Mouse (Mus musculus) CH12.LX (cell line): ENCODE results near the gene Chchd4. TPM values are rescaled to one million over a fixed set of nuclear protein-coding genes. Genes with fewer than 3 reads are reported as not detected.

ENCODE experiments used
- DNase-seq: peaks from one replicate; pipeline ENCODE4 v3.0.0-alpha.2; 2013; ENCODE audit errors: extremely low read depth
- H3K27ac ChIP-seq: 2 replicates; pipeline ENCODE4 v1.5.1; 2012; ENCODE audit warnings: low read depth, mild to moderate bottlenecking, control low read depth, moderate library complexity; ENCODE audit not compliant: insufficient read depth
- H3K27me3 ChIP-seq: replicated peaks from 2 replicates; pipeline ENCODE3; 2012; ENCODE audit warnings: inconsistent platforms
- H3K36me3 ChIP-seq, 2 experiments: replicated peaks in 1 of 2; 2 replicates each; pipeline versions ENCODE3 to v1.6.1; 2012; ENCODE audit warnings: inconsistent platforms in 1 of 2, low read length in 1 of 2, mild to moderate bottlenecking in 1 of 2, mixed read lengths in 1 of 2, moderate library complexity in 1 of 2; ENCODE audit not compliant: control insufficient read depth in 1 of 2, insufficient read depth in 1 of 2
- H3K4me1 ChIP-seq, 2 experiments: 2 replicates each; pipeline ENCODE4 v1.6.1; 2012; ENCODE audit warnings: inconsistent platforms in 1 of 2, moderate library complexity in 1 of 2; ENCODE audit not compliant: insufficient read depth in 2 of 2, control insufficient read depth in 1 of 2
- H3K4me2 ChIP-seq: 2 replicates; pipeline ENCODE4 v1.6.1; 2012; ENCODE audit warnings: low read depth, mild to moderate bottlenecking, control low read depth; ENCODE audit not compliant: poor library complexity, insufficient read depth, severe bottlenecking
- H3K4me3 ChIP-seq, 3 experiments: fragments of 150-350 bp in 1 of 3; sonication (generic) in 1 of 3; replicated peaks in 1 of 3; 2 replicates each; pipeline versions ENCODE3 to v1.5.1; 2011 to 2012; ENCODE audit warnings: low read depth in 2 of 3, low read length in 2 of 3, mild to moderate bottlenecking in 2 of 3, moderate library complexity in 2 of 3, control low read depth in 1 of 3, improper control_type of control experiment in 1 of 3, inconsistent platforms in 1 of 3, mixed read lengths in 1 of 3; ENCODE audit not compliant: poor library complexity in 1 of 3
- H3K79me2 ChIP-seq: replicated peaks from 2 replicates; pipeline ENCODE4 v1.6.1; 2012; ENCODE audit warnings: mild to moderate bottlenecking, moderate library complexity; ENCODE audit not compliant: control insufficient read depth, poor library complexity, insufficient read depth, severe bottlenecking; ENCODE audit errors: extremely low read depth
- H3K9ac ChIP-seq: 2 replicates; pipeline ENCODE4 v1.6.1; 2012; ENCODE audit warnings: low read depth, mild to moderate bottlenecking, control low read depth, moderate library complexity; ENCODE audit not compliant: insufficient read depth
- H3K9me3 ChIP-seq: replicated peaks from 2 replicates; pipeline ENCODE3; 2012; ENCODE audit warnings: low read length, inconsistent platforms, mixed read lengths
- CHD1 ChIP-seq: IDR thresholded peaks from 2 replicates; pipeline ENCODE4 v1.6.1; 2012; ENCODE audit warnings: low read depth, low read length, improper control_type of control experiment, inconsistent platforms
- CTCF ChIP-seq, 2 experiments: IDR thresholded peaks in 1 of 2; conservative IDR thresholded peaks in 1 of 2; 2 replicates each; pipeline ENCODE4 v1.5.1; 2011 to 2012; ENCODE audit warnings: low read depth in 2 of 2, low read length in 2 of 2, improper control_type of control experiment in 1 of 2, inconsistent platforms in 1 of 2, mild to moderate bottlenecking in 1 of 2, moderate library complexity in 1 of 2
- E2F4 ChIP-seq: IDR thresholded peaks from 2 replicates; pipeline ENCODE4 v1.6.1; 2011; ENCODE audit warnings: low read depth, low read length, improper control_type of control experiment; ENCODE audit not compliant: insufficient replicate concordance
- EP300 ChIP-seq: IDR thresholded peaks from 2 replicates; pipeline ENCODE4 v1.6.1; 2011; ENCODE audit warnings: low read length, improper control_type of control experiment
- ETS1 ChIP-seq: conservative IDR thresholded peaks from 2 replicates; pipeline ENCODE4 v1.6.1; 2012; ENCODE audit warnings: low read depth, mild to moderate bottlenecking, inconsistent platforms, low read length, improper control_type of control experiment, moderate library complexity
- GABPA ChIP-seq: IDR thresholded peaks from 2 replicates; pipeline ENCODE4 v1.6.1; 2012; ENCODE audit warnings: low read depth, low read length, improper control_type of control experiment, inconsistent platforms; ENCODE audit not compliant: insufficient replicate concordance
- KAT2A ChIP-seq: IDR thresholded peaks from 2 replicates; pipeline ENCODE4 v1.6.1; 2012; ENCODE audit warnings: low read length, improper control_type of control experiment, inconsistent platforms; ENCODE audit not compliant: insufficient replicate concordance
- MAFK ChIP-seq: IDR thresholded peaks from 2 replicates; pipeline ENCODE4 v1.6.1; 2011; ENCODE audit warnings: low read length, improper control_type of control experiment; ENCODE audit not compliant: insufficient replicate concordance
- MAX ChIP-seq: IDR thresholded peaks from 2 replicates; pipeline ENCODE4 v1.6.1; 2011; ENCODE audit warnings: low read length, improper control_type of control experiment
- MAZ ChIP-seq: IDR thresholded peaks from 2 replicates; pipeline ENCODE4 v1.6.1; 2012; ENCODE audit warnings: low read depth, mild to moderate bottlenecking, inconsistent platforms, low read length, improper control_type of control experiment, moderate library complexity
- MEF2A ChIP-seq: IDR thresholded peaks from 2 replicates; pipeline ENCODE4 v1.6.1; 2014; ENCODE audit warnings: low read depth, mild to moderate bottlenecking, inconsistent platforms, low read length, improper control_type of control experiment, borderline replicate concordance
- MXI1 ChIP-seq: IDR thresholded peaks from 2 replicates; pipeline ENCODE4 v1.6.1; 2011; ENCODE audit warnings: mild to moderate bottlenecking, low read depth, low read length, improper control_type of control experiment
- MYC ChIP-seq: IDR thresholded peaks from 2 replicates; pipeline ENCODE4 v1.6.1; 2011; ENCODE audit warnings: low read depth, mild to moderate bottlenecking, improper control_type of control experiment, low read length
- PAX5 ChIP-seq: IDR thresholded peaks from 2 replicates; pipeline ENCODE4 v1.6.1; 2012; ENCODE audit warnings: low read length, inconsistent platforms, mixed read lengths
- POLR2A ChIP-seq: IDR thresholded peaks from 2 replicates; pipeline ENCODE4 v1.6.1; 2011; ENCODE audit warnings: low read depth, mild to moderate bottlenecking, improper control_type of control experiment, low read length
- RAD21 ChIP-seq: IDR thresholded peaks from 2 replicates; pipeline ENCODE4 v1.6.1; 2011; ENCODE audit warnings: low read depth, mild to moderate bottlenecking, low read length, improper control_type of control experiment, moderate library complexity
- TBP ChIP-seq: conservative IDR thresholded peaks from 2 replicates; pipeline ENCODE4 v1.6.1; 2011; ENCODE audit warnings: low read depth, low read length, improper control_type of control experiment
- USF1 ChIP-seq: IDR thresholded peaks from 2 replicates; pipeline ENCODE4 v1.6.1; 2014; ENCODE audit warnings: low read depth, mild to moderate bottlenecking, inconsistent platforms, low read length, improper control_type of control experiment
- ZC3H11A ChIP-seq: IDR thresholded peaks from 2 replicates; pipeline ENCODE4 v1.6.1; 2012; ENCODE audit warnings: low read depth, mild to moderate bottlenecking, inconsistent platforms, low read length, improper control_type of control experiment
- ZKSCAN1 ChIP-seq: IDR thresholded peaks from 2 replicates; pipeline ENCODE4 v1.6.1; 2012; ENCODE audit warnings: low read depth, inconsistent platforms, low read length, improper control_type of control experiment, borderline replicate concordance
- ZMIZ1 ChIP-seq: IDR thresholded peaks from 2 replicates; pipeline ENCODE4 v1.6.1; 2012; ENCODE audit warnings: low read depth, mild to moderate bottlenecking, inconsistent platforms, low read length, improper control_type of control experiment
- dilution Hi-C: fragments of 300-500 bp; cut with MboI; formaldehyde crosslinking; loops from 2 replicates; pipeline ENCODE4 v1.14.3; 2020; ENCODE audit warnings: low sequenced_read_pairs; ENCODE audit not compliant: extremely low pct_unique_long_range_greater_than_20kb, extremely low pct_ligation_motif_present
- in situ Hi-C: fragments of 300-500 bp; cut with MboI; formaldehyde crosslinking; loops from 3 replicates; pipeline ENCODE4 v1.14.3; 2019; ENCODE audit warnings: low sequenced_read_pairs, low pct_ligation_motif_present, low pct_unique_long_range_greater_than_20kb, mixed read lengths
- polyA plus RNA-seq: library from polyadenylated mRNA; unstranded; fragments of >175 nt; gene quantifications from 2 replicates; pipeline ENCODE4 v1.2.1, GENCODE M21; 2012; ENCODE audit warnings: low read depth; ENCODE audit not compliant: insufficient read length
- total RNA-seq, 2 experiments: library from RNA; depleted of rRNA; stranded (reverse); fragments of 300-350 nt in 1 of 2; fragments of >200 nt in 1 of 2; gene quantifications; 2 replicates each; pipeline ENCODE4 v1.2.3; 2012 to 2014

Chchd4 gene
- total and polyA plus RNA-seq, 3 experiments: 30.1 to 49.7 (median 41.4) TPM

GRCm38 (mm10) chr6:91472868-91473804, at the start of gene Chchd4, which contains the start of gene Tmem43 (continued):
- no peak for TF ChIP-seq CHD1

GRCm38 (mm10) chr6:91522816-91523215, 49.5 kb upstream of the Chchd4 start:
- no peak overlapping the region for H3K4me3 ChIP-seq
- dilution Hi-C loops: no loop called here
- TF ChIP-seq MEF2A (no peak), POLR2A (no peak), USF1 (no peak), RAD21 (no peak), MAX (no peak), E2F4 (no peak), TBP (no peak), MYC (no peak), PAX5 (no peak), MAFK (no peak), GABPA (no peak), ZMIZ1 (no peak), ETS1 (no peak), KAT2A (no peak), MXI1 (no peak), ZC3H11A (no peak), MAZ (no peak), EP300 (no peak), CTCF (conservative IDR thresholded peaks at IDR 0.05 in 1 of 2, IDR thresholded peaks at IDR 0.05 in 1 of 2; ENCODE audit: low read depth in 2 of 2, low read length in 2 of 2) (no peak), ZKSCAN1 (no peak)
- H3K4me1 ChIP-seq: peaks cover 0 to 9% of the 10 kb centered on the region in 2 experiments; a peak in 2 of 4 replicates
- peaks cover 51 to 85% of the 10 kb centered on the region in 2 experiments for H3K36me3 ChIP-seq
- DNase-seq: no peak
- no peak overlapping the region for H3K4me2 ChIP-seq
- in situ Hi-C loops: no loop called here
- H3K27me3 ChIP-seq: no peaks in the 10 kb centered on the region
- H3K9me3 ChIP-seq: no peaks in the 10 kb centered on the region
- no peak overlapping the region for H3K27ac ChIP-seq
- H3K9ac ChIP-seq: no peak overlapping the region
- H3K79me2 ChIP-seq: no peaks in the 10 kb centered on the region
